Mouse (Mus musculus) NIH3T3 (cell line): ENCODE results near the gene Plp1.

Experiments
- DNase-seq: peaks from one replicate; pipeline ENCODE4 v3.0.0-alpha.2; 2012; ENCODE audit warnings: low read depth

Gene Plp1

GRCm38 (mm10) chrX:136822371-136822770 lies at the start of gene Plp1:
Gene Plp1 (plus strand): TSS chrX:136822671.
- DNase-seq, result no peak

- peak; percentile 10 for DNase-seq
Measured at GRCm38 (mm10) chrX:136773035-136773434, 49.4 kb upstream of the Plp1 start.

- no peak for DNase-seq
Measured at GRCm38 (mm10) chrX:136778046-136778445, 44.4 kb upstream of the Plp1 start.

- peak; percentile 1 for DNase-seq
Measured at GRCm38 (mm10) chrX:136779262-136779661, 43.2 kb upstream of the Plp1 start.

- DNase-seq, result no peak
Measured at GRCm38 (mm10) chrX:136780041-136780440, 42.4 kb upstream of the Plp1 start, which contains the start of gene Glra4. Gene Glra4 (minus strand): TSS chrX:136780141.

GRCm38 (mm10) chrX:136789446-136789845 lies 33.0 kb upstream of the Plp1 start:
- no peak for DNase-seq

GRCm38 (mm10) chrX:136797223-136797622 lies 25.2 kb upstream of the Plp1 start:
- DNase-seq, result no peak

GRCm38 (mm10) chrX:136819752-136820151 lies 2.7 kb upstream of the Plp1 start:
- peak; percentile 2 for DNase-seq

GRCm38 (mm10) chrX:136820250-136820649 lies 2.2 kb upstream of the Plp1 start:
- peak; percentile 83 for DNase-seq

GRCm38 (mm10) chrX:136825016-136825415 lies 2.5 kb downstream of the Plp1 start:
- no peak for DNase-seq

- no peak for DNase-seq
Measured at GRCm38 (mm10) chrX:136828610-136829009, 6.1 kb downstream of the Plp1 start.

GRCm38 (mm10) chrX:136850300-136850699 lies 27.8 kb downstream of the Plp1 start:
- peak; percentile 47 for DNase-seq

GRCm38 (mm10) chrX:136868061-136869040 lies 45.9 kb downstream of the Plp1 start, which contains the start of gene Rab9b:
Gene Rab9b (minus strand): TSS chrX:136868755.
- no peak for DNase-seq
